Mouse (Mus musculus) megakaryocyte, embryonic 14.5 days (primary cell): ENCODE results near the gene Sox2. TPM values are rescaled to one million over a fixed set of nuclear protein-coding genes. Genes with fewer than 3 reads are reported as not detected.

Experiments used
- H3K27me3 ChIP-seq: replicated peaks from 2 replicates; pipeline ENCODE3; 2012; ENCODE audit warnings: inconsistent platforms
- H3K36me3 ChIP-seq: replicated peaks from 2 replicates; pipeline ENCODE3; 2012; ENCODE audit warnings: low read length, inconsistent platforms, mixed read lengths
- H3K4me1 ChIP-seq: 2 replicates; pipeline ENCODE4 v1.6.1; 2012; ENCODE audit warnings: inconsistent platforms
- H3K4me3 ChIP-seq: replicated peaks from 2 replicates; pipeline ENCODE3; 2012; ENCODE audit warnings: moderate library complexity, mild to moderate bottlenecking, inconsistent platforms
- H3K9me3 ChIP-seq: 2 replicates; pipeline ENCODE4 v1.6.1; 2012; ENCODE audit warnings: inconsistent platforms
- FLI1 ChIP-seq: IDR thresholded peaks from 2 replicates; pipeline ENCODE4 v1.6.1; 2012; ENCODE audit warnings: low read length, inconsistent platforms, mixed read lengths
- GATA1 ChIP-seq: IDR thresholded peaks from 3 replicates; pipeline ENCODE4 v1.6.1; 2012; ENCODE audit warnings: mixed read lengths, low read length, inconsistent platforms, borderline replicate concordance
- polyA plus RNA-seq: library from polyadenylated mRNA; stranded (reverse); fragments of >175 nt; gene quantifications from 2 replicates; pipeline ENCODE4 v1.2.3, GENCODE M21; 2012; ENCODE audit warnings: low replicate concordance; ENCODE audit not compliant: insufficient read depth

Sox2 gene
- polyA plus RNA-seq, 1 experiment, result not detected

DNA sequence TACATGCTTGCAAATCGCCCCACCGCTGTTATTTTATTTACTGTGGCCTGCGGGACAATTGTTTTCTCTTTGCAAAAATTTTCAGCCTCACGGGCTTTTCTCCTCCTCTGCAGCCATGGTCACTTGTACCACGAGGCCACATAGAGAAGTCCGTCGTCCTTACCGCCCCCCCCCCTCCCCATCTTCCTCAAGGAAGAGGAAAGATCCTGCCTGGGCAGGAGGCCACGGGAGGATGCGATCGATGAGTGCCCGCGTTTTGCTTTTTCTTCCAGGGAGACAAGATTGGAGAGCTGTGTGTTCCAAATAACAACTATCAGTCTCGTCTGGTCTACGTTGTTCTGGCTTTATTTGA is 42.2 kb downstream of the Sox2 start:
- H3K9me3 ChIP-seq, result peaks cover 26% of the 10 kb centered on the region
- no peak overlapping the region for H3K4me3 ChIP-seq
- no peaks in the 10 kb centered on the region for H3K36me3 ChIP-seq
- H3K4me1 ChIP-seq, result no peaks in the 10 kb centered on the region
- TF ChIP-seq FLI1 (no peak), GATA1 (no peak)
- H3K27me3 ChIP-seq, result no peaks in the 10 kb centered on the region
